Mouse (Mus musculus) spleen, adult 2 months (tissue): ENCODE results near the gene Myo9a.
"Not testable (repeated sequence)": the region's sequence is repeated elsewhere in the genome, so short reads cannot be mapped to it uniquely, and the experiment has no call there.

ENCODE experiments used
- CTCF ChIP-seq: fragments of 200-500 bp; IDR thresholded peaks from 2 replicates; pipeline ENCODE4 v1.5.1; 2011; ENCODE audit warnings: mild to moderate bottlenecking, inconsistent platforms; ENCODE audit not compliant: insufficient read depth, insufficient read length, insufficient replicate concordance; ENCODE audit errors: extremely low read depth
- POLR2A ChIP-seq: fragments of 200-500 bp; IDR thresholded peaks from 2 replicates; pipeline ENCODE4 v1.6.1; 2011; ENCODE audit warnings: low read depth, low read length, inconsistent platforms

GRCm38 (mm10) chr9:59766966-59767461 is 16.3 kb downstream of the Myo9a start:
- not testable (repeated sequence) for TF ChIP-seq POLR2A, CTCF
